Mouse (Mus musculus) heart, postnatal 0 days (tissue): ENCODE measurements around the gene Myo1c.

Source experiments
- CTCF ChIP-seq: IDR thresholded peaks from 2 replicates; pipeline ENCODE4 v1.5.1; 2016; ENCODE audit warnings: antibody characterized with exemption, control low read depth, low read depth
- EP300 ChIP-seq: IDR thresholded peaks from 2 replicates; pipeline ENCODE4 v1.6.1; 2016; ENCODE audit warnings: antibody characterized with exemption, low read depth

- TF ChIP-seq CTCF (no peak), EP300 (no peak)
Observed at GRCm38 (mm10) chr11:75615556-75615955, 34.7 kb upstream of the Myo1c start.
